Mouse (Mus musculus) cerebellum, adult (tissue): ENCODE results near the gene Nek4.
A peak's percentile ranks its signal among the peaks of the same experiment; 100 is the strongest.

Experiments
- ATAC-seq: cut with Nextera tagmentation; 2 replicates; pipeline ENCODE4 v1.9.2; 2017; ENCODE audit warnings: mild to moderate bottlenecking, moderate library complexity, mixed read lengths; ENCODE audit not compliant: insufficient number of reproducible peaks, low FRiP score, low TSS enrichment

Nek4 gene

GRCm38 (mm10) chr14:30959031-30959430, 7.9 kb downstream of the Nek4 start:
- ATAC-seq = no peak

GRCm38 (mm10) chr14:30960366-30960765, 9.2 kb downstream of the Nek4 start:
- no peak for ATAC-seq

GRCm38 (mm10) chr14:30974204-30974603, 23.0 kb downstream of the Nek4 start:
- ATAC-seq = no peak

GRCm38 (mm10) chr14:30976222-30976621, 25.0 kb downstream of the Nek4 start:
- no peak for ATAC-seq

- no peak for ATAC-seq
Measured at GRCm38 (mm10) chr14:30996417-30996816, 45.2 kb downstream of the Nek4 start.

- no peak for ATAC-seq
Measured at GRCm38 (mm10) chr14:31000356-31000755, 49.2 kb downstream of the Nek4 start.

GRCm38 (mm10) chr14:31000816-31001306, 49.7 kb downstream of the Nek4 start:
- ATAC-seq = no peak; the same call in 1 of the 2 replicates

- peak; percentile 90 for ATAC-seq
Measured at GRCm38 (mm10) chr14:31001307-31002205, 50.4 kb downstream of the Nek4 start, which contains the start of the genes Glt8d1 and Spcs1. Glt8d1 (plus strand) TSS chr14:31001400. Spcs1 (minus strand) TSS chr14:31001672.

- no peak for ATAC-seq
Measured at GRCm38 (mm10) chr14:31004527-31004926, 53.4 kb downstream of the Nek4 start.

- no peak for ATAC-seq
Measured at GRCm38 (mm10) chr14:31006779-31007178, 55.6 kb downstream of the Nek4 start.

GRCm38 (mm10) chr14:31011588-31011987, 60.4 kb downstream of the Nek4 start:
- ATAC-seq = no peak

GRCm38 (mm10) chr14:31013928-31014327, 62.8 kb downstream of the Nek4 start:
- ATAC-seq = no peak

- ATAC-seq = no peak
Measured at GRCm38 (mm10) chr14:31016063-31016462, 64.9 kb downstream of the Nek4 start.

GRCm38 (mm10) chr14:31017854-31018253, 66.7 kb downstream of the Nek4 start:
- ATAC-seq = no peak

- peak; percentile 94 for ATAC-seq
Measured at GRCm38 (mm10) chr14:31018860-31019291, 67.7 kb downstream of the Nek4 start, which contains the start of the genes Pbrm1 and Gnl3. Pbrm1 (plus strand) TSS chr14:31019138. Gnl3 (minus strand) TSS chr14:31019152.

GRCm38 (mm10) chr14:31019331-31020205, 68.4 kb downstream of the Nek4 start:
- peak; percentile 76 for ATAC-seq

GRCm38 (mm10) chr14:31022579-31022978, 71.4 kb downstream of the Nek4 start:
- ATAC-seq = no peak

GRCm38 (mm10) chr14:31025785-31026184, 74.6 kb downstream of the Nek4 start:
- no peak for ATAC-seq
